Mouse (Mus musculus) intestine, embryonic 16.5 days (tissue): ENCODE measurements around the gene Eml3. TPM values are rescaled to one million over a fixed set of nuclear protein-coding genes. Genes with fewer than 3 reads are reported as not detected.

Source experiments
- ATAC-seq: fragments of 200-750 bp; cut with Nextera tagmentation; 2 replicates; pipeline ENCODE4 v1.8.0; 2017; ENCODE audit warnings: moderate TSS enrichment, moderate library complexity
- H3K27ac ChIP-seq: fragments of 300-500 bp; sonication (generic); 2 replicates; pipeline ENCODE4 v1.5.1; 2014; ENCODE audit warnings: mild to moderate bottlenecking, low read length
- H3K27me3 ChIP-seq: fragments of 300-500 bp; sonication (generic); replicated peaks from 2 replicates; pipeline ENCODE4 v1.6.1; 2014; ENCODE audit warnings: low read length, control low read depth, mixed read lengths; ENCODE audit not compliant: control insufficient read depth, insufficient read depth
- H3K36me3 ChIP-seq: fragments of 300-500 bp; sonication (generic); 2 replicates; pipeline ENCODE4 v1.6.1; 2014; ENCODE audit warnings: low read length, control low read depth; ENCODE audit not compliant: control insufficient read depth, insufficient read depth
- H3K4me1 ChIP-seq: fragments of 300-500 bp; sonication (generic); 2 replicates; pipeline ENCODE4 v1.6.1; 2014; ENCODE audit warnings: low read length, control low read depth, mixed read lengths; ENCODE audit not compliant: control insufficient read depth, insufficient read depth
- H3K4me2 ChIP-seq: fragments of 300-500 bp; sonication (generic); 2 replicates; pipeline ENCODE4 v1.6.1; 2014; ENCODE audit warnings: low read depth, low read length, control low read depth
- H3K4me3 ChIP-seq: fragments of 300-500 bp; sonication (generic); 2 replicates; pipeline ENCODE4 v1.5.1; 2014; ENCODE audit warnings: mild to moderate bottlenecking, low read length
- H3K9ac ChIP-seq: fragments of 300-500 bp; sonication (generic); 2 replicates; pipeline ENCODE4 v1.6.1; 2014; ENCODE audit warnings: low read depth, low read length
- H3K9me3 ChIP-seq: fragments of 300-500 bp; sonication (generic); 2 replicates; pipeline ENCODE4 v1.6.1; 2016; ENCODE audit warnings: low read length, control low read depth; ENCODE audit not compliant: control insufficient read depth
- WGBS: fragments of 180-500 bp; shearing (Covaris S2); extraction: QIAGEN DNeasy Blood & Tissue Kit; methylation state at CpG from one replicate; pipeline ENCODE4 v1.1.7; 2014; 5-methylcytosine and 5-hydroxymethylcytosine counted together
- polyA plus RNA-seq: library from polyadenylated mRNA; unstranded; fragments of >200 nt; fragmentation: Nextera tagmentation; extraction: Ambion mirVana; gene quantifications from 2 replicates; pipeline ENCODE4 v1.2.1, GENCODE M21; 2015

Eml3 gene
- polyA plus RNA-seq, 1 experiment from 2014 or later: 22.6 TPM

DNA sequence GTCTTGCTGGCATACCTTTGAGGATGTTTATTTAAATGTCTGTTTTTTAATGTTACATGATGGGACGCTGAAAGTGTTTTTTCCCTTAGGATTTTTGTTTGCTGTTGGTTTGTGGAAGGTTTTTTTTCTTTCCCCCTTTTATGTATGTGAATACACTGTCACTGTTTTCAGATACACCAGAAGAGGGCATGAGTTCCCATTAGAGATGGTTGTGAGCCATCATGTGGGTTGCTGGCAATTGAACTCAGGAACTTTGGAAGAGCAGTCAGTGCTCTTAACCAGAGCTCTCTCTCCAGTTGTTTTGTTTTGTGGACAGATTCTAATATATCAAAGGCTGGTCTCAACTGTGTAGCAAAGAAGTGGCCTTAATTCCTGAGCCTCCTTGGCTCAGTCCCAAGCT is 45.3 kb downstream of the Eml3 start:
- ATAC-seq: no peak
- no peak overlapping the region for H3K27ac ChIP-seq
- no peaks in the 10 kb centered on the region for H3K27me3 ChIP-seq
- 82% methylated on average over 1 of the region's 1 CpGs for WGBS
- H3K4me1 ChIP-seq: 0 out of 2 replicates have a peak, but pooled peaks cover 4% of the 10 kb centered on the region
- no peak overlapping the region for H3K4me3 ChIP-seq
- no peaks in the 10 kb centered on the region for H3K9me3 ChIP-seq
- peaks cover 39% of the 10 kb centered on the region for H3K36me3 ChIP-seq
- no peak overlapping the region for H3K9ac ChIP-seq
- no peak overlapping the region for H3K4me2 ChIP-seq

DNA sequence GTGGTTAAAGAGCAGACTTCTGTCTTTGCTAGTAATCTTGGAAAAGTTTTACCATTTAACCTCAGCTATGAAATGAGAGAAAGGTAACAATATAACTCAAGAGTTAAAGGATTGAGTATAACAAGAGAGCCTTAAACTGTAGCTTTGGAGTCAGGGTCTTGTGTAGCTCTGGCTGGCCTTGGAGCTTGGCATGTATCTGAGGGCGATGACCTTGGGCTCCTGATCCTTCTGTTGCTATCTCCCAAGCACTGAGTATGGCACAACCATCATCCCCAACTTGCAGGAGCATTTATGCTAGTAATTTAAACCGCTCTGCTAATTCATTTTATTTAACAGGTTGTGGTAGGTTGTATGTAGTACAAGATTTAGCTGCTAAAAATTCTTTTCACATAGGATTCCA is 46.1 kb downstream of the Eml3 start:
- H3K27ac ChIP-seq: no peak overlapping the region
- WGBS: 91% methylated on average over 2 of the region's 2 CpGs
- no peaks in the 10 kb centered on the region for H3K9me3 ChIP-seq
- no peak overlapping the region for H3K4me2 ChIP-seq
- no peaks in the 10 kb centered on the region for H3K27me3 ChIP-seq
- H3K36me3 ChIP-seq: peaks cover 33% of the 10 kb centered on the region
- H3K4me1 ChIP-seq: 0 out of 2 replicates have a peak, but pooled peaks cover 6% of the 10 kb centered on the region
- ATAC-seq: no peak
- no peak overlapping the region for H3K9ac ChIP-seq
- H3K4me3 ChIP-seq: no peak overlapping the region

DNA sequence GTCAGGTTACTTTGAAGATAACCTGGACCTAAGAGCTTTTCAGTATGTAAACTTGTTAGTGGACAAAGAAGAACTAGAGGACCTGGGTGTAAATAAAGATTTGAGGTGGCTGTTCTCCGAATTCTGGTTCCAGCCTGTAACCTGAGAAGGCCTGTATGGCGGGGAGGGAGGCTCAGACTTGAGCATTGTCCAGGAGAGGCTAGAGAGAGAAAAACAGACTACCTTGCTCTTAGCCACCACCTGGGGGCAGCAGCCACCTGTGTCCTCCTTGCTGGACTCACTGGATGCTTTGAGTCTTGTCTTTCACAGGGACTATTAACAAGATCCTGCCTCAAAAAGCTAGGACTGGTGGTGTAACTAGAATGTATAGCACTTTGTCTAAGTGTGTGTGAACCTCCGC is 47.2 kb downstream of the Eml3 start:
- no peak overlapping the region for H3K9ac ChIP-seq
- peaks cover 8% of the 10 kb centered on the region for H3K4me1 ChIP-seq
- no peak overlapping the region for H3K4me3 ChIP-seq
- H3K4me2 ChIP-seq: no peak overlapping the region
- H3K27me3 ChIP-seq: no peaks in the 10 kb centered on the region
- no peaks in the 10 kb centered on the region for H3K9me3 ChIP-seq
- 50% methylated on average over 3 of the region's 3 CpGs for WGBS
- no peak overlapping the region for H3K27ac ChIP-seq
- H3K36me3 ChIP-seq: peaks cover 23% of the 10 kb centered on the region
- peak; percentile 65 for ATAC-seq

DNA sequence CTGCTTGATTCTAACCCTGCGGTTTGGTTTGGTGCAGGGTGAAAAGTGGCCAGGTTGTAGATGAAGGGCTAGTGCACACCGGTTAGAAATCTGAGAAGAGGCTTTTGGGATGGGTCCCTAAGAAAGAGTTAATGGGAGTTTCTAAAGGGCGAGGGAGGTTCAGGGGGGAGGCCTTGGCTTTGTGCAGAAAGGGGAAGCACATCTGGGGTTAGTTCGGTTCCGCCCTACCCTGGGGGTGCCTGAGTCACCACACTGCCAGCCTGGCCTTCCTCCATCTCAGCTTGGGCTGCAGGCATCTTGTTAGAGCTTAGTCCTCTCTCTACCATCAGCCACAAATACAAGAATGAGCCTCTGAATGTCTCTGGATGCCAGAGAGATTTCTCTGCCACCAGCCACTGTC is 51.4 kb downstream of the Eml3 start:
- Histone ChIP-seq H3K27me3 (no peaks in the 10 kb centered on the region), H3K36me3 (peaks cover 11% of the 10 kb centered on the region), H3K4me3 (no peak overlapping the region), H3K4me2 (no peak overlapping the region), H3K9ac (0 out of 2 replicates have a peak overlapping the region, but pooled peaks have one; percentile 10), H3K4me1 (peaks cover 40% of the 10 kb centered on the region), H3K9me3 (no peaks in the 10 kb centered on the region), H3K27ac (no peak overlapping the region)
- 52% methylated on average over 5 of the region's 5 CpGs for WGBS
- no peak for ATAC-seq

DNA sequence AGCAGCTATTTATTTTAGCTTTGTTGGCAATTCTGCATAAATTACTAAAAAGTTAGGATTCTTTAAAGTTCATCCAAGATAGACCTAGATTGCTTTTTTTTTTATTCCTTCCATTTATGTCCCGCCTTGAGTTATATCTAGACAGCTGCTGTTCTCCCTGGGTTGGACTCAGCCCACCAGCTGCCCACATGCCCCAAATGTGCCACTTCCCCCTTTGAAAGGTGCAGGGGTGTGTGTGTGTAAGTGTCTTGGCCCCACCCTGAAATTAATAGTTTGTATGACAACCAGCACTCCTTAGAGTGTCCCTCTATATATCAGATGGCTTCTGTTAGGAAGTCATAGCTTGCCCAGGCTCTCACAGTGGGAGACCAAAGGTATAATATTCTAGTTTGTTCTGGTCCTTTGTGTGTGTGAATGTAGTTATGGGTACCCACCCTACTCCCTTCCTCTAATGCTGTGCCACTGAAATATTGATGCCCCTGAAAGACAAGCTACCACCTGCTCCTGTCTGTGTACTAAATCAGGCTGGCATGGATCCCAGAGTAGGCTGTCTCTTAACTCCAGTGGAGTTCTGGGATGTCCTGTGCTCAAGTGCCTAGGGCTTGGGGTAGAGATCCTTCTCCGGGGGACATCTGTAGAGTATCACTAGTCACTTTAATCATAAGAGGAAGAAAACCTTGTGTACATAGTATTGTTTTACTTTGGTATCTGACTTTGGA is 52.3 kb downstream of the Eml3 start:
- Histone ChIP-seq H3K9me3 (no peaks in the 10 kb centered on the region), H3K27me3 (no peaks in the 10 kb centered on the region), H3K4me3 (no peak overlapping the region), H3K27ac (no peak overlapping the region), H3K9ac (no peak overlapping the region), H3K4me1 (peaks cover 36% of the 10 kb centered on the region), H3K4me2 (no peak overlapping the region), H3K36me3 (peaks cover 11% of the 10 kb centered on the region)
- ATAC-seq: no peak
- 65% methylated on average over 2 of the region's 2 CpGs for WGBS

DNA sequence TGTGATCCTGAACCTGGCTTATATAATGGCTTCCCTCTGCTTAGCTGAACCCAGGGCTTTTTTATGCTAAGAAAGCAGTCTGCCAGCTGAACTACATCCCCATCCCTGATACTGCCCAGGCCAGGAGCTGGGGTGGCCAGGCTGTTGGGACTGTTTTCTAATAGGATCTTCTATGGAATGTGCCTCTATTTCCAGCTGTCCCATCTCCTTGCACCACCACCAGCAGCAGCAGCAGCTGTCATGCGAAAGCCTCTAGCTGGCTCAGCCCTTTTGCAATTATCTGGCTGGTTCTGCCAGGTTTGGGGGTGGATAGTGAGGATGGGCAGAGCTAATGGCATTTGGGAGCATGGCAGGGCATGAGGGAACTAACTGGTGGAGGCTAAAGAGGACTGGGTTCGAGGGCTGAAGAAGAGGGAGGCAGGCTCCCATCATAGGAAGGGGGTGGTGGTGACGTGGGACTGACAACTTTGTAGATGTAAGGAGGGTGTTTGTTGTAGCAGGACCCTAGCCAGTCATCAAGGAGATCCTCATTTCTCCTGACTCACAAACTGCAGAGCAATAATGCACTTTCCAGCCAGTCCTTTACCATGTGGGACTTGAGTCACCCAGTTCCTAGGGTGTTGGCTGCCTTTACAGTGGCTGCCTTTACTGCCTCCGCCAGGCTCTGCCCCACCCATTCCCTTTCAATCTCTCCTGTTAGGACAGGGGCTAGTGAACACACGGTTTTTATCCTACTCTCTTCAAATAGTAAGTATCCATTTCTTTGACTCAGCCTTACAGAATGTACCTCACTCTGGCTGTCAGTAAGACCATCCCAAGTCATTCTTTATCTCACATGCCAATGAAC is 53.2 kb downstream of the Eml3 start:
- peaks cover 36% of the 10 kb centered on the region for H3K4me1 ChIP-seq
- no peaks in the 10 kb centered on the region for H3K9me3 ChIP-seq
- H3K36me3 ChIP-seq: peaks cover 11% of the 10 kb centered on the region
- H3K9ac ChIP-seq: 0 out of 2 replicates have a peak overlapping the region, but pooled peaks have one; percentile 27
- H3K4me2 ChIP-seq: peak overlapping the region; percentile 24
- no peaks in the 10 kb centered on the region for H3K27me3 ChIP-seq
- peak; percentile 82 for ATAC-seq
- WGBS: 48% methylated on average over 5 of the region's 5 CpGs
- H3K27ac ChIP-seq: peak overlapping the region; percentile 80
- no peak overlapping the region for H3K4me3 ChIP-seq

DNA sequence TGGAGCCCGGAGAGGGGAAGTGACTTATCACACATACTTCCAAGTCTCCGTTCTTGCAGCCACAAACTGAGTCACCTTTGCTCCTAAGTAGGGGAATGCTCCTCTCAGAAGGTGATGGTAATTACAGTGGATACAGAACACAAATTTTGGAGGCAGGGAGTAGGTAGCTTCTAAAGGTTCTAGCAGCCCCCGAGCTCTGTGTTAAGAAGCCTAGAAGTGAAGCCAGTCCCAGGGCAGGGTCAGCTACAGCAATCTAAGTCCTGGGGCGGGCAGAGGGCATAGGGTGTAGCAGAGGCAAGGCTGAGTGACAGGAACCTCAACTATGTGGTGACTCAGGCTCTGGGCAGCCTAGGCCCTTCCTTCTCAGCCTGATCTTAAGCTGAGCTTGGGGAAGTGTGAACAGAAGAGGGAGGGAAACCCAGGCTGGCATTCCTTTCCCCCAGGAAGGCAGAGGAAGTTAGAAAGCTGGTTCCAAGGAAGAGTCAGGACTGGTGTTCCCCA is 53.8 kb downstream of the Eml3 start:
- ATAC-seq: peak; percentile 90
- H3K36me3 ChIP-seq: peaks cover 11% of the 10 kb centered on the region
- H3K27me3 ChIP-seq: no peaks in the 10 kb centered on the region
- H3K27ac ChIP-seq: peak overlapping the region; percentile 80
- H3K9ac ChIP-seq: peak overlapping the region; percentile 3; the same call in 1 of the 2 replicates
- WGBS: 23% methylated on average over 4 of the region's 4 CpGs
- H3K4me2 ChIP-seq: peak overlapping the region; percentile 14; the same call in 1 of the 2 replicates
- no peaks in the 10 kb centered on the region for H3K9me3 ChIP-seq
- no peak overlapping the region for H3K4me3 ChIP-seq
- peaks cover 41% of the 10 kb centered on the region for H3K4me1 ChIP-seq

DNA sequence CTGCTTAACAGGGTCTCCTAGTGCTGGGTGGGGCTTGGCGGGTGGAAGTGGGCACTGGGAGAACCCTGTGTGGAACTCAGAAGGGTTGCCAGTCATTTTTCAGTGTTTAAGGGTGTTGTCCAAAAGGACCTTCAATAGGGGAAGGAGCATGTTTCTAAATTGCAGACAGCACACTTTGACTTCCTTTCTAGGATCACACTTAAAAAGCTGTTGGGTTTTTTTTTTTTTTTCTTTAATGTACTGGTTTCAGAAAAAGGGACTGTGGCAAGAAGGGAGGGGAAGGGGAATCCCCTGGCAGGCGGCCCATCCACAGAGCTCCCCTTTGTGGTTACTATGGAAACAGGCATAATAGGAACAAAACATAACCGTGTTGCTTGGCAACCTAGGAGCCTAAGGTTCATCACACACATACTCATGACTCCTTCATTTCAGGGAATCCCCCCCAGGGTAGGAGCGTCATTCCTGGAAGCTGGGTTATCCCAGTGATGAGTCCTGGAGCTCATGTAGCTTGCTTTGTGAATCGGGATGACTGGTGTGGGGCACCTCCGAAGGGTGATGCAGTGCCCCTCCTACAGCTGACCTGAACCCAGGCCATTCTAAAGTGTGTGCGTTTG is 55.0 kb downstream of the Eml3 start:
- Histone ChIP-seq H3K27me3 (no peaks in the 10 kb centered on the region), H3K9ac (no peak overlapping the region), H3K4me1 (peaks cover 48% of the 10 kb centered on the region), H3K36me3 (0 out of 2 replicates have a peak, but pooled peaks cover 1% of the 10 kb centered on the region), H3K27ac (peak overlapping the region; percentile 80), H3K4me2 (no peak overlapping the region), H3K4me3 (no peak overlapping the region), H3K9me3 (no peaks in the 10 kb centered on the region)
- 11% methylated on average over 7 of the region's 7 CpGs for WGBS
- ATAC-seq: no peak

DNA sequence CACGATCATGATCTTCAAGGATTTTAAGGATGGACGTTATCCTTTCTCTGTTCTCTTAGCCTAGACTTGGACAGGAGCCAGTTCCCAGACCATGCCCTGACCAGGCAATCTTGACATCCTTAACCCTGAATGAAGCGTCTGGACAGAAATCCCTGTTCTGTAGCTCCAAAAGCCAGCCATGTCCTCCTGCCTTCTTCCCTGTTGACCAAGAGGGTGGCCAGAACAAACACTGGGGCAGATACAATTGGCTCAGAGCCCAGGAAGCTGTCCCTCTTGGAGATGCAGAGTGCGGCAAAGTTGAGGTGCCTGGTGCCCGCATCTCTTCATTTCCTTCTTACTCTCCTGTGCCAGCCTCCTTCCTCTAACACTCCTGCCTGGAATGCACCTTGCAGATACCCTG is 56.5 kb downstream of the Eml3 start:
- WGBS: 58% methylated on average over 5 of the region's 5 CpGs
- no peaks in the 10 kb centered on the region for H3K36me3 ChIP-seq
- ATAC-seq: no peak
- H3K27ac ChIP-seq: no peak overlapping the region
- H3K4me1 ChIP-seq: peaks cover 48% of the 10 kb centered on the region
- H3K27me3 ChIP-seq: no peaks in the 10 kb centered on the region
- H3K4me3 ChIP-seq: no peak overlapping the region
- no peak overlapping the region for H3K9ac ChIP-seq
- no peaks in the 10 kb centered on the region for H3K9me3 ChIP-seq
- H3K4me2 ChIP-seq: no peak overlapping the region
